Mouse (Mus musculus) embryonic fibroblast, embryonic 13.5 days (primary cell): ENCODE results near the gene Ssbp2.

Experiments used
- CTCF ChIP-seq: IDR thresholded peaks from 2 replicates; pipeline ENCODE4 v1.5.1; 2011; ENCODE audit warnings: mild to moderate bottlenecking, control low read depth, low read length, moderate library complexity, borderline replicate concordance; ENCODE audit not compliant: insufficient read depth
- POLR2A ChIP-seq: IDR thresholded peaks from 2 replicates; pipeline ENCODE4 v1.6.1; 2011; ENCODE audit warnings: low read depth, mild to moderate bottlenecking, control low read depth, low read length, moderate library complexity

DNA sequence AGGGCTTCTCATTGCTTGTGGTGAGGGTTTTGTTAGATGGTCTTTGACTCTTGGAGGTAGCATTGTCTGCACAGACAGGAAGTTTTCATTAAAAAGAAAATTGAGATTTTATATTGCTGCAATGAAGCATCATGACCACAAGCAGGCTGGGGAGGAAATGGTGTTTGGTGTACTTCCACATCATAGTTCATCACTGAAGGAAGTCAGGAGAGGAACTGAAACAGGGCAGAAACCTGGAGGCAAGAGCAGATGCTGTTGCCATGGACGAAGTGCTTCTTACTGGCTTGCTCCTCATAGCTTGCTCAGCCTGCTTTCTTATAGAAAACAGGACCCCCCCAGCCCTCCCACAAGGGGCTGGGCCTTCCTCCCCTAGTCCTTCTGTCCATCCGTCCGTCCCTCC is 139.5 kb downstream of the Ssbp2 start:
- TF ChIP-seq POLR2A, result no peak
- no peak for TF ChIP-seq CTCF
